Mouse (Mus musculus): ENCODE results near the gene Tmod2. TPM values are rescaled to one million over a fixed set of nuclear protein-coding genes. Genes with fewer than 3 reads are reported as not detected.
A peak's percentile ranks its signal among the peaks of the same experiment; 100 is the strongest.

Gene Tmod2
- polyA plus RNA-seq, 1 experiment from 2014 or later = 28.5 TPM

- WGBS = 83% methylated on average over 6 of the region's 6 CpGs
- H3K36me3 ChIP-seq (ENCODE audit: control insufficient read depth, insufficient read depth, low read length) = no peaks in the 10 kb centered on the region
- H3K27ac ChIP-seq (replicated peaks; ENCODE audit: low read depth, low read length) = no peak overlapping the region
- no peak overlapping the region for H3K4me3 ChIP-seq (ENCODE audit: low read depth, low read length)
- H3K4me2 ChIP-seq (ENCODE audit: low read depth, low read length) = no peak overlapping the region
- no peak for DNase-seq (ENCODE audit: low spot score)
- no peaks in the 10 kb centered on the region for H3K4me1 ChIP-seq (ENCODE audit: control insufficient read depth, insufficient read depth, low read length)
- no peaks in the 10 kb centered on the region for H3K9me3 ChIP-seq (ENCODE audit: control insufficient read depth, low read length)
- ATAC-seq (ENCODE audit: low read depth) = no peak
- H3K27me3 ChIP-seq (replicated peaks; ENCODE audit: control insufficient read depth, insufficient read depth, low read length) = no peaks in the 10 kb centered on the region
- H3K9ac ChIP-seq (ENCODE audit: low read depth, low read length) = no peak overlapping the region
These were observed 47.5 kb downstream of the Tmod2 start for GRCm38 (mm10) chr9:75563622-75564021.

- H3K27me3 ChIP-seq (replicated peaks; ENCODE audit: control insufficient read depth, insufficient read depth, low read length) = no peaks in the 10 kb centered on the region
- H3K9ac ChIP-seq (ENCODE audit: low read depth, low read length) = no peak overlapping the region
- H3K36me3 ChIP-seq (ENCODE audit: control insufficient read depth, insufficient read depth, low read length) = no peaks in the 10 kb centered on the region
- WGBS = 55% methylated on average over 2 of the region's 2 CpGs
- DNase-seq (ENCODE audit: low spot score) = no peak
- H3K4me1 ChIP-seq (ENCODE audit: control insufficient read depth, insufficient read depth, low read length) = peaks cover 2% of the 10 kb centered on the region
- no peak overlapping the region for H3K4me2 ChIP-seq (ENCODE audit: low read depth, low read length)
- H3K9me3 ChIP-seq (ENCODE audit: control insufficient read depth, low read length) = no peaks in the 10 kb centered on the region
- no peak overlapping the region for H3K27ac ChIP-seq (replicated peaks; ENCODE audit: low read depth, low read length)
- no peak overlapping the region for H3K4me3 ChIP-seq (ENCODE audit: low read depth, low read length)
- ATAC-seq (ENCODE audit: low read depth) = no peak
These were observed 47.9 kb downstream of the Tmod2 start for GRCm38 (mm10) chr9:75563176-75563575.

GRCm38 (mm10) chr9:75561040-75561669, 50.0 kb downstream of the Tmod2 start:
- WGBS = 86% methylated on average over 13 of the region's 13 CpGs
- DNase-seq (ENCODE audit: low spot score) (no peak), ATAC-seq (ENCODE audit: low read depth) (no peak)
- H3K4me2 ChIP-seq (ENCODE audit: low read depth, low read length) = no peak overlapping the region
- H3K36me3 ChIP-seq (ENCODE audit: control insufficient read depth, insufficient read depth, low read length) = no peaks in the 10 kb centered on the region
- H3K4me1 ChIP-seq (ENCODE audit: control insufficient read depth, insufficient read depth, low read length) = peaks cover 10% of the 10 kb centered on the region
- H3K27me3 ChIP-seq (replicated peaks; ENCODE audit: control insufficient read depth, insufficient read depth, low read length) = no peaks in the 10 kb centered on the region
- H3K27ac ChIP-seq (replicated peaks; ENCODE audit: low read depth, low read length) = no peak overlapping the region
- H3K9me3 ChIP-seq (ENCODE audit: control insufficient read depth, low read length) = no peaks in the 10 kb centered on the region
- H3K4me3 ChIP-seq (ENCODE audit: low read depth, low read length) = no peak overlapping the region
- no peak overlapping the region for H3K9ac ChIP-seq (ENCODE audit: low read depth, low read length)

GRCm38 (mm10) chr9:75560353-75560752, 50.8 kb downstream of the Tmod2 start:
- no peak overlapping the region for H3K4me3 ChIP-seq (ENCODE audit: low read depth, low read length)
- no peak overlapping the region for H3K27ac ChIP-seq (replicated peaks; ENCODE audit: low read depth, low read length)
- DNase-seq (ENCODE audit: low spot score) (no peak), ATAC-seq (ENCODE audit: low read depth) (no peak)
- no peak overlapping the region for H3K4me2 ChIP-seq (ENCODE audit: low read depth, low read length)
- no peaks in the 10 kb centered on the region for H3K9me3 ChIP-seq (ENCODE audit: control insufficient read depth, low read length)
- no peaks in the 10 kb centered on the region for H3K27me3 ChIP-seq (replicated peaks; ENCODE audit: control insufficient read depth, insufficient read depth, low read length)
- no peak overlapping the region for H3K9ac ChIP-seq (ENCODE audit: low read depth, low read length)
- peaks cover 10% of the 10 kb centered on the region for H3K4me1 ChIP-seq (ENCODE audit: control insufficient read depth, insufficient read depth, low read length)
- no peaks in the 10 kb centered on the region for H3K36me3 ChIP-seq (ENCODE audit: control insufficient read depth, insufficient read depth, low read length)

GRCm38 (mm10) chr9:75559512-75560012, 51.6 kb downstream of the Tmod2 start, which contains the start of gene Tmod3:
TSS of gene Tmod3 (minus strand) at chr9:75559657.
- peak within 1 kb of the TSS; percentile 77 for H3K4me3 ChIP-seq (ENCODE audit: low read depth, low read length)
- peak within 1 kb of the TSS; percentile 79 for H3K4me2 ChIP-seq (ENCODE audit: low read depth, low read length)
- no peaks in the 10 kb centered on the region for H3K36me3 ChIP-seq (ENCODE audit: control insufficient read depth, insufficient read depth, low read length)
- H3K27ac ChIP-seq (replicated peaks; ENCODE audit: low read depth, low read length) = peak within 1 kb of the TSS; percentile 90
- 3% methylated on average over 20 of the region's 21 CpGs for WGBS
- DNase-seq (ENCODE audit: low spot score) (peak; percentile 96), ATAC-seq (ENCODE audit: low read depth) (peak; percentile 99)
- H3K9ac ChIP-seq (ENCODE audit: low read depth, low read length) = peak within 1 kb of the TSS; percentile 82
- peaks cover 10% of the 10 kb centered on the region for H3K4me1 ChIP-seq (ENCODE audit: control insufficient read depth, insufficient read depth, low read length)
- no peaks in the 10 kb centered on the region for H3K9me3 ChIP-seq (ENCODE audit: control insufficient read depth, low read length)
- H3K27me3 ChIP-seq (replicated peaks; ENCODE audit: control insufficient read depth, insufficient read depth, low read length) = no peaks in the 10 kb centered on the region

GRCm38 (mm10) chr9:75558812-75559511, 52.2 kb downstream of the Tmod2 start:
- H3K4me1 ChIP-seq (ENCODE audit: control insufficient read depth, insufficient read depth, low read length) = peaks cover 10% of the 10 kb centered on the region
- ATAC-seq (ENCODE audit: low read depth) (peak; percentile 89), DNase-seq (ENCODE audit: low spot score) (no peak)
- under 1% methylated on average over 23 of the region's 47 CpGs for WGBS
- no peaks in the 10 kb centered on the region for H3K27me3 ChIP-seq (replicated peaks; ENCODE audit: control insufficient read depth, insufficient read depth, low read length)
- peak overlapping the region; percentile 82 for H3K9ac ChIP-seq (ENCODE audit: low read depth, low read length)
- no peaks in the 10 kb centered on the region for H3K9me3 ChIP-seq (ENCODE audit: control insufficient read depth, low read length)
- H3K4me2 ChIP-seq (ENCODE audit: low read depth, low read length) = peak overlapping the region; percentile 79
- H3K4me3 ChIP-seq (ENCODE audit: low read depth, low read length) = peak overlapping the region; percentile 77
- H3K27ac ChIP-seq (replicated peaks; ENCODE audit: low read depth, low read length) = peak overlapping the region; percentile 90
- no peaks in the 10 kb centered on the region for H3K36me3 ChIP-seq (ENCODE audit: control insufficient read depth, insufficient read depth, low read length)

GRCm38 (mm10) chr9:75558360-75558759, 52.8 kb downstream of the Tmod2 start:
- Histone ChIP-seq H3K9ac (ENCODE audit: low read depth, low read length) (peak overlapping the region; percentile 82), H3K27me3 (replicated peaks; ENCODE audit: control insufficient read depth, insufficient read depth, low read length) (no peaks in the 10 kb centered on the region), H3K4me1 (ENCODE audit: control insufficient read depth, insufficient read depth, low read length) (peaks cover 10% of the 10 kb centered on the region), H3K9me3 (ENCODE audit: control insufficient read depth, low read length) (no peaks in the 10 kb centered on the region), H3K36me3 (ENCODE audit: control insufficient read depth, insufficient read depth, low read length) (no peaks in the 10 kb centered on the region), H3K4me3 (ENCODE audit: low read depth, low read length) (peak overlapping the region; percentile 77), H3K27ac (replicated peaks; ENCODE audit: low read depth, low read length) (peak overlapping the region; percentile 90; the same call in 1 of the 2 replicates), H3K4me2 (ENCODE audit: low read depth, low read length) (peak overlapping the region; percentile 79)
- ATAC-seq (ENCODE audit: low read depth) (no peak), DNase-seq (ENCODE audit: low spot score) (no peak)
- 17% methylated on average over 3 of the region's 3 CpGs for WGBS

GRCm38 (mm10) chr9:75553719-75554118, 57.4 kb downstream of the Tmod2 start:
- Histone ChIP-seq H3K36me3 (ENCODE audit: control insufficient read depth, insufficient read depth, low read length) (no peaks in the 10 kb centered on the region), H3K4me3 (ENCODE audit: low read depth, low read length) (no peak overlapping the region), H3K27me3 (replicated peaks; ENCODE audit: control insufficient read depth, insufficient read depth, low read length) (no peaks in the 10 kb centered on the region), H3K9ac (ENCODE audit: low read depth, low read length) (no peak overlapping the region), H3K9me3 (ENCODE audit: control insufficient read depth, low read length) (peaks cover 8% of the 10 kb centered on the region; the same call in 1 of the 2 replicates), H3K27ac (replicated peaks; ENCODE audit: low read depth, low read length) (no peak overlapping the region), H3K4me2 (ENCODE audit: low read depth, low read length) (no peak overlapping the region), H3K4me1 (ENCODE audit: control insufficient read depth, insufficient read depth, low read length) (peaks cover 24% of the 10 kb centered on the region)
- DNase-seq (ENCODE audit: low spot score) (no peak), ATAC-seq (ENCODE audit: low read depth) (no peak)
- WGBS = 67% methylated on average over 4 of the region's 4 CpGs

Measured in embryonic facial prominence, embryonic 14.5 days (tissue).